In genomic region chr14:64595523-64595889, GRCm38 (mm10) we compare ENCODE assay signal across 14 mouse cellular contexts.
DNase-seq lines count a peak whose midpoint lies in the region; ATAC-seq lines count a peak whose summit lies in the region.
"Had no signal": no experiment of that assay in that cellular context is flagged by ENCODE, and none has a peak within 500 bp of the region (broad histone marks: within the 10 kb centered on the region; RNA-seq: fewer than 3 reads in every experiment).

No protein-coding gene starts in this region.

- peak; percentile 60 for DNase-seq in cerebellum, adult 9-10 months
- peak; percentile 23 for DNase-seq in neural tube, embryonic 11.5 days (ENCODE audit: low spot score)
- no peak for DNase-seq in neural tube, embryonic 10.5 days (ENCODE audit: extremely low spot score, low spot score)
- peak; percentile 63 for DNase-seq in hindbrain, embryonic 14.5 days (ENCODE audit: low spot score)
- no peak for DNase-seq in ovary, postnatal 10 days (ENCODE audit: low spot score)
- DNase-seq in thymus, postnatal 25 days: no peak
- DNase-seq: embryo, embryonic 11 days; gastrocnemius, postnatal 25 days; thymus, postnatal 4 days had no signal

- no peaks in the 10 kb centered on the region for H3K36me3 ChIP-seq in neural tube, embryonic 11.5 days (ENCODE audit: control insufficient read depth, insufficient read depth, low read length)
- peaks cover 31% of the 10 kb centered on the region for H3K36me3 ChIP-seq in hindbrain, embryonic 14.5 days (replicated peaks; ENCODE audit: control insufficient read depth, insufficient read depth)
- peaks cover 13% of the 10 kb centered on the region for H3K36me3 ChIP-seq in neural tube, embryonic 14.5 days (ENCODE audit: control insufficient read depth, insufficient read depth, low read length)
- H3K36me3 ChIP-seq: intestine, embryonic 15.5 days; limb, embryonic 15.5 days; lung, embryonic 15.5 days had no signal

- no peaks in the 10 kb centered on the region for H3K9me3 ChIP-seq in neural tube, embryonic 11.5 days (ENCODE audit: control insufficient read depth, low read length)
- no peaks in the 10 kb centered on the region for H3K9me3 ChIP-seq in hindbrain, embryonic 14.5 days (ENCODE audit: control insufficient read depth, low read length)
- H3K9me3 ChIP-seq in neural tube, embryonic 14.5 days (ENCODE audit: control insufficient read depth, low read length): no peaks in the 10 kb centered on the region
- H3K9me3 ChIP-seq: intestine, embryonic 15.5 days; limb, embryonic 15.5 days; lung, embryonic 15.5 days had no signal

- no peak overlapping the region for H3K4me3 ChIP-seq in neural tube, embryonic 11.5 days (ENCODE audit: low read depth, low read length)
- H3K4me3 ChIP-seq in hindbrain, embryonic 14.5 days (replicated peaks; ENCODE audit: low read length): no peak overlapping the region
- H3K4me3 ChIP-seq in neural tube, embryonic 14.5 days (ENCODE audit: low read depth, low read length): no peak overlapping the region
- H3K4me3 ChIP-seq: intestine, embryonic 15.5 days; limb, embryonic 15.5 days; lung, embryonic 15.5 days had no signal

- peaks cover 16% of the 10 kb centered on the region for H3K27me3 ChIP-seq in neural tube, embryonic 11.5 days (ENCODE audit: control insufficient read depth, insufficient read depth, low read length)
- H3K27me3 ChIP-seq in hindbrain, embryonic 14.5 days (ENCODE audit: control insufficient read depth, insufficient read depth, low read length): no peaks in the 10 kb centered on the region
- no peaks in the 10 kb centered on the region for H3K27me3 ChIP-seq in neural tube, embryonic 14.5 days (ENCODE audit: control insufficient read depth, insufficient read depth, low read length)

- H3K27ac ChIP-seq in neural tube, embryonic 11.5 days (ENCODE audit: low read depth, low read length): no peak overlapping the region
- H3K27ac ChIP-seq in hindbrain, embryonic 14.5 days: peak overlapping the region; percentile 100
- peak overlapping the region; percentile 100 for H3K27ac ChIP-seq in neural tube, embryonic 14.5 days (ENCODE audit: low read depth, low read length)
- H3K27ac ChIP-seq: intestine, embryonic 15.5 days; limb, embryonic 15.5 days; lung, embryonic 15.5 days had no signal

- no peak overlapping the region for H3K9ac ChIP-seq in neural tube, embryonic 11.5 days (ENCODE audit: low read length)
- H3K9ac ChIP-seq in hindbrain, embryonic 14.5 days: peak overlapping the region; percentile 100
- peak overlapping the region; percentile 22; the same call in 1 of the 2 replicates for H3K9ac ChIP-seq in neural tube, embryonic 14.5 days (replicated peaks; ENCODE audit: low read depth, low read length)
- H3K9ac ChIP-seq: intestine, embryonic 15.5 days; limb, embryonic 15.5 days; lung, embryonic 15.5 days had no signal

- 52% methylated on average over 1 of the region's 1 CpGs for WGBS in neural tube, embryonic 11.5 days
- WGBS in hindbrain, embryonic 14.5 days: 55% methylated on average over 1 of the region's 1 CpGs
- WGBS in neural tube, embryonic 14.5 days: 50% methylated on average over 1 of the region's 1 CpGs

- ATAC-seq in cerebellum, adult (ENCODE audit: insufficient number of reproducible peaks, low FRiP score, low TSS enrichment): no peak
- ATAC-seq in neural tube, embryonic 11.5 days (ENCODE audit: insufficient read depth, low FRiP score, low TSS enrichment): peak; percentile 24; the same call in 1 of the 2 replicates
- ATAC-seq in hindbrain, embryonic 14.5 days (ENCODE audit: low FRiP score): peak; percentile 5
- ATAC-seq in neural tube, embryonic 14.5 days (ENCODE audit: low read depth): peak; percentile 10; the same call in 1 of the 2 replicates
- ATAC-seq: intestine, embryonic 15.5 days had no signal

- H3K4me1 ChIP-seq in neural tube, embryonic 11.5 days (ENCODE audit: control insufficient read depth, insufficient read depth, low read length): no peaks in the 10 kb centered on the region
- H3K4me1 ChIP-seq in hindbrain, embryonic 14.5 days (replicated peaks; ENCODE audit: control insufficient read depth, insufficient read depth, low read length): peaks cover 32% of the 10 kb centered on the region
- H3K4me1 ChIP-seq in neural tube, embryonic 14.5 days (ENCODE audit: control insufficient read depth, insufficient read depth, low read length): peaks cover 22% of the 10 kb centered on the region
- H3K4me1 ChIP-seq: lung, embryonic 15.5 days had no signal

- no peak overlapping the region for H3K4me2 ChIP-seq in neural tube, embryonic 11.5 days (ENCODE audit: low read depth)
- H3K4me2 ChIP-seq in hindbrain, embryonic 14.5 days (replicated peaks): peak overlapping the region; percentile 100
- 0 out of 2 replicates have a peak overlapping the region, but pooled peaks have one; percentile 8 for H3K4me2 ChIP-seq in neural tube, embryonic 14.5 days (ENCODE audit: low read depth, low read length)
- H3K4me2 ChIP-seq: intestine, embryonic 15.5 days; limb, embryonic 15.5 days; lung, embryonic 15.5 days had no signal

Comparison
In these comparisons a context has a peak if more than half of its experiments do, and no peak if none do; other contexts are left out.
1. DNase-seq: peak in cerebellum, adult 9-10 months (single experiment), neural tube, embryonic 11.5 days (single experiment) and hindbrain, embryonic 14.5 days (single experiment); none in neural tube, embryonic 10.5 days (single experiment), ovary, postnatal 10 days (single experiment) and thymus, postnatal 25 days (single experiment).